Mouse (Mus musculus) erythroblast, embryonic 14.5 days (primary cell): Measurements from ENCODE around the gene Pde6g.

Experiments
- GATA1 ChIP-seq: IDR thresholded peaks from 2 replicates; pipeline ENCODE4 v1.6.1; 2012; ENCODE audit warnings: low read length, inconsistent platforms, mixed read lengths
- TAL1 ChIP-seq: IDR thresholded peaks from 3 replicates; pipeline ENCODE4 v1.6.1; 2012; ENCODE audit warnings: low read length, inconsistent platforms, mixed read lengths

- TF ChIP-seq GATA1 (no peak), TAL1 (no peak)
Measured at GRCm38 (mm10) chr11:120501018-120501417, 47.7 kb upstream of the Pde6g start.
